Mouse (Mus musculus) liver, adult (tissue): ENCODE results near the gene Sephs2.
A peak's percentile ranks its signal among the peaks of the same experiment; 100 is the strongest.

Experiments used
- GATA4 ChIP-seq: IDR thresholded peaks from 2 replicates; pipeline ENCODE4 v1.6.1; 2014; ENCODE audit warnings: mild to moderate bottlenecking, low read length; ENCODE audit not compliant: insufficient replicate concordance

Sephs2 gene

DNA sequence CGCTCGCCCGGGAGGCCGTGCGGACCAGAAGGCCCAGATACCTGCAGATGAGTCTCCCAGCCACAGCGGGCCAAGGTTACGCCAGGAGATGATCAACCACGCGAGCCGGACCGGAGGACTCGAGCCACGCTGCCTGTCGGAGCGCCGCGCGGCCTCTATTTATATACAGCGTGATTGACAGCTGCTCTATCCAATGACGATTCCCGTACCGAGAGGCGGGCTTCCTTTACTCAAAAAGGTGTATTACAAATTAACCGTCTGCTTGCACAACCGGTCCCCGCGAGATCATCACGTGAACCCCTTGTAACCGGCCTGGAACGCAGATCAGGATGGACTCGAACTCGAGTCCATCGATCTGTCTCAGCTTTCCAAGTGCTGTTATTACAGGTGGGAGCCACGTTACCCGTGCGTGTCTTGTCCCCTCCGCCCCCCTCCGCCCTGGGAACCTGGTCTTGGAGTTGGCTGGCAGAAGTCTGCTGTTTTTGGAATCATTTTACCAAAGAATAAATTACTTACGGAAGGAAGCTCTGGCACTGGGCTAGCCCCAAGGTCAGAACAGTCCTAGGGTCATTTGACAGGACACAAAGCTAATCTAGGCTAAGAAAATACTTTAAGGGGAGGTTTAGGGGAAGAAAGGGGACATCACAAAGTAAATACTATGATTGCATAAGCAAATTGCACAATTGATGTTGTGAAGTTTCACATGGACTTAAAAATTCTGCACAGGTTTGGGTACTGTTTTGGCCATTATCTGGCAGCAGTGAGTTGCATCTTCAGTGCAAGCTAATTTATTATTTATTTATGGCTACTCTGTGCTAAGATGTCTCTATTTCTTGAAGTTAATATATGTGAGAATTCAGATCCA lies at the start of gene Sephs2:
Gene Sephs2 (minus strand): TSS at position 131 of the 865 bp plus-strand sequence.
- peak; percentile 58; the same call in 1 of the 2 replicates for TF ChIP-seq GATA4

DNA sequence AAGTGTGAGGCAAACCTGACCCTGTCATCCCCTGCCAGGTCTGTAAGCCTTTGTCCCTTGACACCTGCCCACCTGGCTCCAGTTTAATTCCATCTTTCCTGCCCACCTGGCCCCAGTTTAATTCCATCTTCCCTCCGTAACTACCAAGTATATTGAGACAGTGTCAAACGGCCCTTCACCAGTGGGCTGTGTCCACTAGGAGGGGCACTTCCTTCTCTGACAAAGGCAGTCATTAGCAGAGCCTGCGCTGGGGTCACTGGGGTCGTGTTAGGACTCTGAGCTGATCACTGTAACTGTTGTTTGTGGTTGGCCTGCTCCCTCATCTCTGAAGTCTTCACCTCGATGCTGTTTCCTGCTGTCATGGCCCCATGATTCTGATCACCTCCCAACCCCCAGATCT lies 48.2 kb upstream of the Sephs2 start:
- TF ChIP-seq GATA4, result no peak

DNA sequence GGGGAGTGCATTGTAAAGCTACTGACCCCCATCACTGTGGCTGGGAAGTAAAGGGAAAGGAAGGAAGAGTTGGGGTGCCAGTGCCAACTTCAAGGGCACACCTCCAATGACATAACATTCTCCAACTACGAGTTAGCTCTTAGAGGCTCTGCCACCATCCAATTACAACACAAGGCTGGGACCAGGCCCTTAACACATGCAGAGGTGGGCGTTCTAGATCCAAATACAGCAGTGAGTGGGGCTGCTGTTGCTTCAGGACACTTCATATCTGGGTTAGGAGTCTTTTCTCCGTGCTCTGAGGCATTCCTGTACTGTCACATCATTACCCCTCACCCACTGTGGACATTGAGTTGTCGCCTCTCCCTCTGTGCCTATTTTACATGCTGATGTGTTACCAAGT lies 47.3 kb upstream of the Sephs2 start:
- TF ChIP-seq GATA4, result no peak

DNA sequence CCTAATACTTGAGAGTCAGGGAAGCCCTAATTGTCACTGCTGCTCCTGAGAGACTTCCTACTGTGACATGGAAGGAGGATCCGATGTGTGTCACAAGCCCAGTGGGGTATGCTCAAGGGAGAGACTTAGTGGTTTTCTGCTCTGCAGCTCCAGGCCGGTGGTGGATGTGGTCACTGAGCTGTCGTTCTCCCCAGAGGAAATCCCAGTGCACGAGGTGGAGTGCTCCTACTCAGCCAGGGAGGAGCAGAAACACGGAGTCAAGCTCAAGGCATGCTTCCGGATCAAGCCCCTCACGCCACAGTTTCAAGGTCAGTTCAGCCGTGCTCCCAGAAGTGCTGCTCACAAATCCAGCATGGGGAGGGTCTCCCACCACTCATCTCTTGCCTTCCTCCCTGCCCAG lies 40.1 kb upstream of the Sephs2 start:
- TF ChIP-seq GATA4, result no peak

DNA sequence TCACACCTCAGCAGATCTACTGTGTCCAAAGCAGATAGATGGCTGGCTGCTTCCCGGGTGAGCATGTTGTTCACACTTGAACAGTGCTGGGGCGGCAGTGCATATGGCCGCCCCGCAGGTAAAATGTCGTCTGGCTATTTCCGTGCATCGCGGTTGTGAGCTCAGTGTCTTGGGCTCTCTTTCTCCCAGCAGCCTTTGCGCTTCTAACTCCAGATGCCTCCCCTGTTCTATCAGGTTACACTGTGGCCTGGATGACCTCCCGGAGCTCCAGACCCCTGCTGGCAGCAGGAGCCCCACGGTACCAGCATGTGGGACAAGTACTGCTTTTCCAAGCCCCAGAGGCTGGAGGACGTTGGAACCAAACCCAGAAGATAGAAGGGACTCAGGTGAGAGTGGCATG lies 36.1 kb upstream of the Sephs2 start:
- no peak for TF ChIP-seq GATA4

DNA sequence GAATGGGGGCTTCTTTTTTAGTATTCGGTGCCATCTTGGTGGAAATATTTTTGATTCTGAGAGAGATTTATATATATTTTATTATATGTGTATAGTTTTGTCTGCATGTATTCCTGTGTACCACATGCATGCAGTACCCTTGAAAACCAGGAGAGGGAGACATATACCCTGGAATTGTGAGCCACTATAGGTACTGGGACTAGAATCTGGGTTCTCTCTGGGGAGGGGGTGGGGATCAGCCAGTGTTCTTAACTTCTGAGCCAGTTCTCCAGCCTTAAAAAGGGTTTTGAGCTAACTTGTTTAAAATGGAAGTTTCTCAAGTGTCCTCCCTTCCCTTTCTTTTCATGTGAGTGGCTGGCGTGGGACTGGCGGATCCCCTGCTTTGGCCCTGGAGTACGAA lies 35.0 kb upstream of the Sephs2 start:
- TF ChIP-seq GATA4, result no peak

DNA sequence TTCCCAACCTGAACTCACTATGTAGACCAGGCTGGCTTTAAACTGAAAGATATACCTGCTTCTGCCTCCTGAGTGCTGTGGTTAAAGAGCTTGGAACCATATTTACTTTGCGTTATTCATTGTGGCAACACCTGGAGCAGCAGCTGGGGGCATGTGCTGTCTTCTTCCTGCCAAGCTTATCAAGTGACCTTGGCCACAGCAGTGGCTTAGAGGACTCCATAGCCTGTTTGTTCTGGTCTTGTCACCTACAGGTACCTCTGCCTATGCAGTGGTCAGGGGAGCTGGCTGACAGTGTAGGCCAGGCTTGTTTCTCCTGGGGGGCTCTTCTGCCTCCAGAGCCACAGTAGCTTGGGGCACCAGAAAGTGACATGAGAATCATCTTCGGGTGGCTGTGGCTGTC lies 34.6 kb upstream of the Sephs2 start:
- no peak for TF ChIP-seq GATA4

DNA sequence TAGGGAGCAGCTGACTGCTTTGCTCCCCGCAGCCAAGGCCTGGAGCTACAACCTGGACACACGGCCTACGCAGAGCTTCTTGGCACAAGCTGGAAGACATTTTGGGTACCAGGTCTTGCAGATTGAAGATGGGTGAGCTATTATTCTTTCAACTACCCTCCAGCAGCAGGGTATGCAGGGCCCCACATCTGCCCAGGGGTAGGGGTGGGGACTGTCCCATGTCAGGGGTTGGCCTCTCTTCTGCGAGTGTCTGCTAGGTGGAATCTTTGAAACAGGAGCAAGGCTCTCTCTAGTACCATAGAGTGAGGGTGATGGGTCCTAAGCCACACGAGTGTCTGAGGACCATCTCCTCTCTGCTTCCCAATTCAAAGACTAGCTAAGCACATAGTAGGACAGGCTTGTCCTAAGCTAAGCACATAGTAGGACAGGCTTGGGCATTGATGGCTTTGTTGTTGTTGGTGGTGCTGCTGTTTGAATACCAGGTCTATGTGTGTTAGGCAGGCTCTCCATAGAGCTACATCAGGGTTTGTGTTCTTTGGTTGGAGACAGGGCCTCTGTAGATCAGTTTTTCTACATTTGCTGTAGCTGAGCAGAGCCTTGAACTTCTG lies 23.8 kb upstream of the Sephs2 start:
- TF ChIP-seq GATA4, result no peak

DNA sequence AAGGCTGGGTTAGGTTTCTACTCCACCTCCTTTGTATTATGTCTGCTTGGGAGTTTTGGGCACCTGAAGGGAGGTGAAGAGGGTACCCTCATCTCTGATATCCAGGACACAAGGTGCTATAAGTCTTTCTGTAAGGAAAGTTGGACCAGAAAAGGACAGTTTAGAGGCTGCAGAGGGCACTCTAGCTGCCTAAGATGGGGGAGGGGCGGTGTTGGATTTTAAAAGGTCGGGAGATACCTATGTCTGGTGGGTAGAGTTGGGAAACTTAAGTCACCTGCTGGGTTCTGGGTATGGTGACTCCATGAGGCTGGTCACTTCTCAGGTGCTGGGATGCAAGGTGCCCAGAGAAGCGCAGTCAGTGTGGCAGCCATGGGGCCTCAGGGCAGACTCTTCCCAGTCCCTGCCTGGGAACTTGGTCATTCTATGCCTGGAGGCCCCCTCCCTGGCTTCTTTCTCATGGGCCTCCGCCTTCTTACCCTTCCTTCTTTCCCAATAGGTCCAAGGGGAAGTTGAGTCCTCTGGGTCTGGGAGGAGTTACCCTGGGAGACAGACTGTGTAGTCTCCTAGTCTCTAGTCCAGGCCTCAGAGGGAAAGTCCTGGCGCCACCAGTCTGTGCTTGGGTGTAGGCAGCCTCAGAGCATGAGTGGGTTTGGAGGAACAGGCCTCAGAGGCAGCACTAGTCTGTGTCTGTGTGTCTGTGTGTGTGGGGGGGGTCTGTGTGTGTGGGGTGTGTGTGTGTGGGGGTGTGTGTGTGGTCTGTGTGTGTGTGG lies 23.1 kb upstream of the Sephs2 start:
- TF ChIP-seq GATA4, result no peak

DNA sequence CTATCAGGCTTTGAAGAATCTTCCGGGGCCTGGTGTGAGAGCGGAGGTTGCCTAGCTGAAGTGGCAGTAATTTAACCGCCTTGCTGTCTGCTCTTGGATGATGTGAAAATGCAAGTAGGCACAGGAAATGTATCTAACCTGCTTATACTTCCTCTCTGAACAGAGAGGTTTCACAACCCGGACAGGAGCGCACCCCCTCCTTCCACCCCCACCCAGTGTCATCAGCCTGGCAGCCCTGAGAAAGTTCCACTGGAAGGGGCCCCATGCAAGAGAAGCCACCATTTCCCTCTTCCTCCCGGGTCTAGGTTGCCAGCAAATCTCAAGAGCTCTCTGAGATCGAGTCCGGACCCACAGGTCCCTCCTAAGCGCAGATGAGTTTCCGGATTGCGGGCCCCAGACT lies 22.2 kb upstream of the Sephs2 start, which contains the start of gene Itgal:
Gene Itgal (plus strand): TSS at position 163 of the 400 bp plus-strand sequence.
- no peak for TF ChIP-seq GATA4

DNA sequence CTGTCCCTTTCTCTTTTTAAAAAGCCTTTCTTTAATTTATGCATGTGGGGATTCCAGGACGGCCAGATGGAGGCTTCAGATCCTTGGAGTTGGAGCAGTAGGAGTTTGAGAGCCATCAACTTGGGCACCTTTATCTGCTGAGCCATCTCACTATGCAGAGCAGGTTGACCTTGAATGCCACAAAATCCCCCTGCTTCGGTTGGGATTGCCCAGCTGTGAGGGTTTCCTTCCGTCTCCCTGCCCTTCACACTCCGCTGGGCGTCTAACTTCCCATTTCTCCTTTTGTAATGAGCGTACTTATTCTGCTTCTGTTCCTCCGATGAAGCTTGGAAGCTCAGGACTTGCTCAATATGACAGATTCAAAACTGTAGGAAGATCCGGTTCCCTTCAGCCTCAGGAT lies 16.3 kb upstream of the Sephs2 start:
- no peak for TF ChIP-seq GATA4

DNA sequence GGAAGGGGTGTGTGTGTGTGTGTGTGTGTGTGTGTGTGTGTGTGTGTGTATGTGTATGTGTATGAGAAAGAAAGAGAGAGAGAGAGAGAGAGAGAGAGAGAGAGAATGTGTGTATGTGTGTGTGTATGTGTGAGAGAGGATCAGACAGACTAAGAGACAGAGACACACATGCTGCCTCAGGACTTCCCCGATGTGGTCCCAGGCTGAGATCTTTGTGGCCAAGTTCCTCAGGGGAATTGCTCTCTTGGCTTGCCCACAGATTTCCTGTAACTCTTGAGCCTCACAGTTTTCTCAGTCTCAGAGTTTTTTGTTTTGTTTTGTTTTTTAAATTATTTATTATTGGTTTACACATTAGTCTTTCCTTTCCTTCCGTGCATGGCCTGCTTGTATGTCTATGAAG lies 15.5 kb upstream of the Sephs2 start:
- no peak for TF ChIP-seq GATA4

DNA sequence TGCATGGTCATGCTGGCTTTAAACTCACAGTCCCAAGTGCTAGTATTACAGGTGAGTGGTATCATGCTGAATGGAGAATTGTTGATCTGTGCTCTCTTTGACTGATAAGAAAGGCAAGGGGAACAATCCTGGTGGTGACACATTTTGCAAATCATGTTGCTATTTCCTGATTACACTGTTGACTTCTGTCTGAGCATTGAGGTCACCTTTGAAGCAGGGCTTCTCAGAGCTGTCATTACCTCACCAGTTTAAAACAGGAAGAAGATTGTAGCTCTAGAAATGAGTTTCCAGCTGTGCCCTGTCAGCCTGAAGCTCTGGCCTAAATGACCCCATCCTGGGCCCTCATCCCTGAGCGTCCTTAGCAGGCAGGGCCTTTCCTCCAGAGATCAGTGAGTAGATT lies 14.1 kb upstream of the Sephs2 start:
- TF ChIP-seq GATA4, result no peak

DNA sequence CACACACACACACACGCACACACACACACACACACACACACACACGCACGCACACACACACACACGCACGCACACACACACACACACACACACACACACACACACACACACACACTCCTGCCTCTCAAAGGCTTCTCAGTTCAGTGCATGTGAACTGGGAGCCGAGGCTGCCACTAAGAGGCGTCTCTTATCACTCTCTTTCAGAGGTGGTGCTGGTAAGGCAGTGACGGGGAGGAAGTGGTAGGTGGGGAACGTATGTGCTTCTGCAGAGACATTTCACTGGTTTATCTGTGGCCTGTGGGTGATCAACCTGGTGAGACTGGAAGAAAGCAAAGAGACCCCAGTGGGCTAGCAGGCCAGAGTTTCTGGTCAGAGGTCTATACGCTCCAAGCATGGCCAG lies 11.3 kb upstream of the Sephs2 start:
- TF ChIP-seq GATA4, result no peak

DNA sequence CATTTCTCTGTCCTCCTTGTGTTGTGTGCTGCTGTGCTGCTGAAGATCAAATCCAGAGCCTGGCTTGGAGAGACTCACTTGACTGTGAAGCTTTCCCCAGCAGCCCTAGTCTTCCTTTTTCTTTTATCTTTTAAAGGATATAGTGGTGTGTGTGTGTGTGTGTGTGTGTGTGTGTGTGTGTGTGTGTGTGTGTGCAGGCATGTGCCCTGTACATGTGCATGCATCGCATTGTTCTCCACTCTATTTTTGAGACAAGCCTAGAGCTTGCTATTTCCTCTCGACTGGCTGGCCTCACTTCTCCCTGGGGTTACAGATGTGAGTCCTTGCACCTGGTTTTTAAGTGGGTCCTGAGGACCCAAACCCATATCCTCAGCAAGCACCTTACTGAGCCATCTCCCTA lies 8.3 kb upstream of the Sephs2 start:
- no peak for TF ChIP-seq GATA4

DNA sequence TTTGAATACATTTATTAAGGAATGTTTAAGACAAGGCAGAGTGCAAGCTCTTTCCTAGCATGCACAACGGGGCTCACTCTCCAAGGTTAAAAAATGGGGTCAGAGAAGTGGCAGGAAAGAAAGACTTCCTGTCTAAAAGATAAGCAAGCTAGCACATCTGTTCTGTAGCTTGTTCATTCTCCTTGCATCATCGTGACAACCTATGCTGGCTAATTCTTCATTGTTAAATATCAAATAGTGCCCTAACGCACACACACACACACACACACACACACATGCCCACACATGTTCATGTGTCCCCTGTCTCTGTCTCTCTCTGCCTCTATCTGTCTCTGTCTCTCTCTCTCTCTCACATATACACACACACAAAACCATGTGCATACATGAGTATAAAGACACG lies 7.3 kb upstream of the Sephs2 start:
- no peak for TF ChIP-seq GATA4
